Mouse (Mus musculus): Measurements from ENCODE around the gene Prss34.

GRCm38 (mm10) chr17:25333943-25334342, 35.7 kb downstream of the Prss34 start:
- peak; percentile 98 for TF ChIP-seq CTCF (IDR thresholded peaks at IDR 0.05; ENCODE audit: borderline replicate concordance, extremely low read depth, insufficient read depth, insufficient read length)
- TF ChIP-seq POLR2A (IDR thresholded peaks at IDR 0.05; ENCODE audit: borderline replicate concordance, extremely low read depth, insufficient read depth, insufficient read length, poor library complexity, severe bottlenecking): no peak
